Mouse (Mus musculus) neural tube, embryonic 13.5 days (tissue): ENCODE results near the gene Kdelr3. TPM values are rescaled to one million over a fixed set of nuclear protein-coding genes. Genes with fewer than 3 reads are reported as not detected.

ENCODE experiments used
- ATAC-seq: fragments of 200-750 bp; cut with Nextera tagmentation; 2 replicates; pipeline ENCODE4 v1.8.0; 2017; ENCODE audit warnings: low read depth, mild to moderate bottlenecking, moderate TSS enrichment, moderate library complexity
- H3K27ac ChIP-seq: fragments of 300-500 bp; sonication (generic); replicated peaks from 2 replicates; pipeline ENCODE4 v1.5.1; 2015; ENCODE audit warnings: moderate library complexity, mild to moderate bottlenecking, inconsistent platforms
- H3K27me3 ChIP-seq: fragments of 300-500 bp; sonication (generic); 2 replicates; pipeline ENCODE4 v1.6.1; 2015; ENCODE audit warnings: mild to moderate bottlenecking, inconsistent platforms
- H3K36me3 ChIP-seq: fragments of 300-500 bp; sonication (generic); 2 replicates; pipeline ENCODE4 v1.6.1; 2015; ENCODE audit warnings: mild to moderate bottlenecking, inconsistent platforms
- H3K4me1 ChIP-seq: fragments of 300-500 bp; sonication (generic); replicated peaks from 2 replicates; pipeline ENCODE4 v1.6.1; 2015; ENCODE audit warnings: inconsistent platforms
- H3K4me2 ChIP-seq: fragments of 300-500 bp; sonication (generic); 2 replicates; pipeline ENCODE4 v1.6.1; 2015; ENCODE audit warnings: inconsistent platforms, mild to moderate bottlenecking, moderate library complexity
- H3K4me3 ChIP-seq: fragments of 300-500 bp; sonication (generic); 2 replicates; pipeline ENCODE4 v1.5.1; 2015; ENCODE audit warnings: mild to moderate bottlenecking, inconsistent platforms
- H3K9ac ChIP-seq: fragments of 300-500 bp; sonication (generic); 2 replicates; pipeline ENCODE4 v1.6.1; 2015; ENCODE audit warnings: moderate library complexity, mild to moderate bottlenecking, inconsistent platforms
- H3K9me3 ChIP-seq: fragments of 300-500 bp; sonication (generic); 2 replicates; pipeline ENCODE4 v1.6.1; 2016; ENCODE audit warnings: inconsistent platforms
- WGBS: fragments of 180-500 bp; shearing (Covaris S2); methylation state at CpG from one replicate; pipeline ENCODE4 v1.1.7; 2015; 5-methylcytosine and 5-hydroxymethylcytosine counted together
- microRNA-seq: library from miRNA; unstranded; fragments of <30 nt; microRNA quantifications from one replicate; pipeline ENCODE4, GENCODE M21; 2016
- polyA plus RNA-seq: library from polyadenylated mRNA; unstranded; fragments of >200 nt; fragmentation: Nextera tagmentation; extraction: Ambion mirVana; gene quantifications from 2 replicates; pipeline ENCODE4 v1.2.1, GENCODE M21; 2015

Kdelr3 gene
- polyA plus RNA-seq, 1 experiment from 2014 or later: 16.6 TPM

- ATAC-seq: peak; percentile 98
- peak within 1 kb of the TSS; percentile 98 for H3K27ac ChIP-seq
- peaks cover 27% of the 10 kb centered on the region for H3K36me3 ChIP-seq
- H3K9ac ChIP-seq: peak within 1 kb of the TSS; percentile 99
- H3K4me2 ChIP-seq: peak within 1 kb of the TSS; percentile 98
- peak within 1 kb of the TSS; percentile 85 for H3K4me3 ChIP-seq
- peaks cover 34% of the 10 kb centered on the region for H3K4me1 ChIP-seq
- no peaks in the 10 kb centered on the region for H3K9me3 ChIP-seq
- H3K27me3 ChIP-seq: peaks cover 6% of the 10 kb centered on the region; the same call in 1 of the 2 replicates
- 2% methylated on average over 84 of the region's 84 CpGs for WGBS
These were observed 30.4 kb downstream of the Kdelr3 start, which contains the start of gene Ddx17 for GRCm38 (mm10) chr15:79546410-79547288. TSS of gene Ddx17 (minus strand) at chr15:79546741.

- H3K4me3 ChIP-seq: peak overlapping the region; percentile 85
- peaks cover 6% of the 10 kb centered on the region; the same call in 1 of the 2 replicates for H3K27me3 ChIP-seq
- peaks cover 32% of the 10 kb centered on the region for H3K4me1 ChIP-seq
- ATAC-seq: peak; percentile 25
- 75% methylated on average over 17 of the region's 17 CpGs for WGBS
- H3K9me3 ChIP-seq: no peaks in the 10 kb centered on the region
- peak overlapping the region; percentile 59 for H3K4me2 ChIP-seq
- peak overlapping the region; percentile 71 for H3K9ac ChIP-seq
- H3K36me3 ChIP-seq: peaks cover 20% of the 10 kb centered on the region
- peak overlapping the region; percentile 98 for H3K27ac ChIP-seq
These were observed 31.1 kb downstream of the Kdelr3 start for GRCm38 (mm10) chr15:79547289-79547820.

- Histone ChIP-seq H3K9me3 (no peaks in the 10 kb centered on the region), H3K36me3 (peaks cover 12% of the 10 kb centered on the region), H3K27me3 (peaks cover 6% of the 10 kb centered on the region), H3K9ac (no peak overlapping the region), H3K27ac (no peak overlapping the region), H3K4me1 (peaks cover 28% of the 10 kb centered on the region), H3K4me3 (no peak overlapping the region), H3K4me2 (no peak overlapping the region)
- ATAC-seq: no peak
- WGBS: 95% methylated on average over 2 of the region's 2 CpGs
These were observed 32.0 kb downstream of the Kdelr3 start for GRCm38 (mm10) chr15:79548226-79548625.

GRCm38 (mm10) chr15:79552566-79552965 is 36.4 kb downstream of the Kdelr3 start:
- Histone ChIP-seq H3K9ac (no peak overlapping the region), H3K4me1 (no peaks in the 10 kb centered on the region), H3K4me2 (no peak overlapping the region), H3K36me3 (no peaks in the 10 kb centered on the region), H3K9me3 (no peaks in the 10 kb centered on the region), H3K4me3 (no peak overlapping the region), H3K27ac (no peak overlapping the region), H3K27me3 (peaks cover 12% of the 10 kb centered on the region)
- ATAC-seq: no peak
- 87% methylated on average over 5 of the region's 5 CpGs for WGBS

- WGBS: 75% methylated on average over 3 of the region's 3 CpGs
- Histone ChIP-seq H3K9me3 (no peaks in the 10 kb centered on the region), H3K27me3 (no peaks in the 10 kb centered on the region), H3K4me3 (no peak overlapping the region), H3K36me3 (no peaks in the 10 kb centered on the region), H3K27ac (no peak overlapping the region), H3K4me1 (no peaks in the 10 kb centered on the region), H3K4me2 (no peak overlapping the region), H3K9ac (no peak overlapping the region)
- ATAC-seq: no peak
These were observed 43.4 kb downstream of the Kdelr3 start for GRCm38 (mm10) chr15:79559649-79560048.

- no peak overlapping the region for H3K9ac ChIP-seq
- no peak for ATAC-seq
- H3K27me3 ChIP-seq: no peaks in the 10 kb centered on the region
- H3K9me3 ChIP-seq: no peaks in the 10 kb centered on the region
- no peak overlapping the region for H3K4me2 ChIP-seq
- H3K4me3 ChIP-seq: no peak overlapping the region
- no peaks in the 10 kb centered on the region for H3K36me3 ChIP-seq
- no peaks in the 10 kb centered on the region for H3K4me1 ChIP-seq
- WGBS: 87% methylated on average over 9 of the region's 9 CpGs
- no peak overlapping the region for H3K27ac ChIP-seq
These were observed 46.2 kb downstream of the Kdelr3 start for GRCm38 (mm10) chr15:79562417-79562816.

DNA sequence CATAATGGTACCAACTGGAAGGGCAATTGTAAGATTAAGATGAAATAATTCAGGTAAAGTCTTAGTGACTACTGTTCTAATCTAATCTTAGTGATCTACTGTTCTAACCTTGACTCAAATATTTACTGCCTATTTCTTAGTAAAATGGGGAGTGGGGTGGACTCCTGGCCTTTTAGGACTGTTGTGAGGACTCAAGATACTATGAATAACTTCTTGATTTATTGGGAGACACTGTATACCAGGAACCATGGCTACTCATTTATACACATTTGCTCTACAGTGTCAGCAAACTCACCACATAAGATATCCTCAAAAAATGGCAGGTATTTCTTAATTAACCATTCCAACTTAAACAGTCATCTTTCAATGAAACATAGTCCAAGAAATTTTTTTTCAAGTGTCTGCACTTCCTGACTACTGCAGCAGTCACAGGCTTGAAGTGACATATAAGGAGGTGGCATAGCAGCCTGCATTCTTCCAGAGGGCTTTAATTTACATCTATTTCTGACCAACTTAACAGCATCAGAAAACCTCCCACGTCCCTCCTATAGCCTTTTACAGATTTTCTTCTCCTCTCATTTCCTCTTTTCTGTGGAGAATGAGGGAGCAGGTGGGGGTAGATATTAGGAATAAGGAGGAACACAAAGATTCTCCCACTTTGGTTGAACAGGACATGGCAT is 59.5 kb downstream of the Kdelr3 start:
- H3K4me2 ChIP-seq: no peak overlapping the region
- no peak overlapping the region for H3K27ac ChIP-seq
- no peaks in the 10 kb centered on the region for H3K27me3 ChIP-seq
- no peak for ATAC-seq
- no peak overlapping the region for H3K9ac ChIP-seq
- WGBS: 68% methylated on average over 1 of the region's 1 CpGs
- H3K36me3 ChIP-seq: no peaks in the 10 kb centered on the region
- H3K4me1 ChIP-seq: no peaks in the 10 kb centered on the region
- H3K9me3 ChIP-seq: no peaks in the 10 kb centered on the region
- H3K4me3 ChIP-seq: no peak overlapping the region

GRCm38 (mm10) chr15:79576947-79577346 is 60.7 kb downstream of the Kdelr3 start:
- H3K4me2 ChIP-seq: no peak overlapping the region
- no peaks in the 10 kb centered on the region for H3K4me1 ChIP-seq
- H3K9ac ChIP-seq: no peak overlapping the region
- 91% methylated on average over 2 of the region's 2 CpGs for WGBS
- no peak overlapping the region for H3K27ac ChIP-seq
- H3K27me3 ChIP-seq: no peaks in the 10 kb centered on the region
- no peak for ATAC-seq
- no peak overlapping the region for H3K4me3 ChIP-seq
- H3K36me3 ChIP-seq: no peaks in the 10 kb centered on the region
- no peaks in the 10 kb centered on the region for H3K9me3 ChIP-seq

Small RNA genes lying within 50 kb of the gene (microRNA-seq; reads per million reads assigned to microRNA genes)
- not detected for gene Gm44302

Other genes starting within 250 kb of the Kdelr3 start
- gene Baiap2l2, start 230.9 kb upstream of the Kdelr3 start, polyA plus RNA-seq: 2.7 TPM in 2 replicates
- gene Pla2g6, start 188.0 kb upstream of the Kdelr3 start, polyA plus RNA-seq: 33.3 and 34.1 TPM in 2 replicates
- 0.77 and 1.2 TPM in 2 replicates for gene Maff, start 169.8 kb upstream of the Kdelr3 start, polyA plus RNA-seq
- 42.0 and 45.8 TPM in 2 replicates for gene Tmem184b, start 112.8 kb upstream of the Kdelr3 start, polyA plus RNA-seq
- gene Csnk1e, start 60.8 kb upstream of the Kdelr3 start, polyA plus RNA-seq: 275 and 281 TPM in 2 replicates
- not detected in 2 replicates for gene Kcnj4, start 11.2 kb upstream of the Kdelr3 start, polyA plus RNA-seq
- 52.5 and 57.8 TPM in 2 replicates for gene Ddx17, start 30.3 kb downstream of the Kdelr3 start, polyA plus RNA-seq
- gene Dmc1, start 88.7 kb downstream of the Kdelr3 start, polyA plus RNA-seq: 1.1 and 1.2 TPM in 2 replicates
- gene Fam227a, start 142.5 kb downstream of the Kdelr3 start, polyA plus RNA-seq: 5.3 and 6.2 TPM in 2 replicates
- gene Cby1, start 142.8 kb downstream of the Kdelr3 start, polyA plus RNA-seq: 82.6 and 85.6 TPM in 2 replicates
- gene Tomm22, start 154.4 kb downstream of the Kdelr3 start, polyA plus RNA-seq: 263 and 294 TPM in 2 replicates
- 20.9 and 21.3 TPM in 2 replicates for gene Josd1, start 171.5 kb downstream of the Kdelr3 start, polyA plus RNA-seq
- gene Gtpbp1, start 174.4 kb downstream of the Kdelr3 start, polyA plus RNA-seq: 38.1 and 40.9 TPM in 2 replicates
- gene Sun2, start 226.1 kb downstream of the Kdelr3 start, polyA plus RNA-seq: 6.9 and 11.1 TPM in 2 replicates